Mouse (Mus musculus): ENCODE results near the gene Olfr1447. TPM values are rescaled to one million over a fixed set of nuclear protein-coding genes. Genes with fewer than 3 reads are reported as not detected.

The Olfr1447 gene
- polyA plus RNA-seq, 1 experiment = not detected

GRCm38 (mm10) chr19:12883555-12883954 is 20.0 kb downstream of the Olfr1447 start, which contains the start of gene Olfr1445:
Gene Olfr1445, plus strand, starts transcription at chr19:12883855.
- Histone ChIP-seq H3K27me3 (ENCODE audit: control insufficient read depth, insufficient read depth, insufficient read length) (no peaks in the 10 kb centered on the region), H3K79me3 (ENCODE audit: low read depth) (no peaks in the 10 kb centered on the region), H3K36me3 (ENCODE audit: control insufficient read depth, insufficient read depth) (no peaks in the 10 kb centered on the region), H3K4me3 (ENCODE audit: insufficient read depth, poor library complexity, severe bottlenecking) (no peak within 1 kb of the TSS), H3ac (ENCODE audit: control insufficient read depth, insufficient read length, low read depth) (no peak within 1 kb of the TSS), H3K79me2 (ENCODE audit: control insufficient read depth, insufficient read depth) (no peaks in the 10 kb centered on the region)
- TF ChIP-seq FOSL1 (IDR thresholded peaks at IDR 0.05; ENCODE audit: insufficient read depth, low read length, poor library complexity, severe bottlenecking) = no peak
- TF ChIP-seq MYOG (IDR thresholded peaks at IDR 0.05; ENCODE audit: control insufficient read depth, extremely low read depth, insufficient read length) = no peak
- no peak for TF ChIP-seq CEBPB (IDR thresholded peaks at IDR 0.05; ENCODE audit: low read depth)
- TF ChIP-seq MAX (IDR thresholded peaks at IDR 0.05) = no peak
- TF ChIP-seq CTCF (IDR thresholded peaks at IDR 0.05; ENCODE audit: control insufficient read depth, insufficient read depth, insufficient read length) = no peak
- no peak for TF ChIP-seq USF1 (IDR thresholded peaks at IDR 0.05; ENCODE audit: low read depth)
- no peak for TF ChIP-seq MYOD1 (IDR thresholded peaks at IDR 0.05; ENCODE audit: control insufficient read depth, insufficient read length, low read depth)

GRCm38 (mm10) chr19:12856983-12857382 is 46.6 kb downstream of the Olfr1447 start, which contains the start of gene Olfr1444:
Gene Olfr1444, plus strand, starts transcription at chr19:12857283.
- no peak within 1 kb of the TSS for H3ac ChIP-seq (ENCODE audit: control insufficient read depth, insufficient read length, low read depth)
- TF ChIP-seq MAX (IDR thresholded peaks at IDR 0.05) (no peak), FOSL1 (IDR thresholded peaks at IDR 0.05; ENCODE audit: insufficient read depth, low read length, poor library complexity, severe bottlenecking) (no peak), CTCF (IDR thresholded peaks at IDR 0.05; ENCODE audit: control insufficient read depth, insufficient read depth, insufficient read length) (no peak), USF1 (IDR thresholded peaks at IDR 0.05; ENCODE audit: low read depth) (no peak), CEBPB (IDR thresholded peaks at IDR 0.05; ENCODE audit: low read depth) (no peak), MYOG (IDR thresholded peaks at IDR 0.05; ENCODE audit: control insufficient read depth, extremely low read depth, insufficient read length) (no peak), MYOD1 (IDR thresholded peaks at IDR 0.05; ENCODE audit: control insufficient read depth, insufficient read length, low read depth) (no peak)
- no peaks in the 10 kb centered on the region for H3K79me2 ChIP-seq (ENCODE audit: control insufficient read depth, insufficient read depth)
- no peaks in the 10 kb centered on the region for H3K27me3 ChIP-seq (ENCODE audit: control insufficient read depth, insufficient read depth, insufficient read length)
- no peaks in the 10 kb centered on the region for H3K36me3 ChIP-seq (ENCODE audit: control insufficient read depth, insufficient read depth)
- no peaks in the 10 kb centered on the region for H3K79me3 ChIP-seq (ENCODE audit: low read depth)
- H3K4me3 ChIP-seq (ENCODE audit: insufficient read depth, poor library complexity, severe bottlenecking) = no peak within 1 kb of the TSS

Other genes starting within 250 kb of the Olfr1447 start
- gene Olfr1442, start 233.3 kb downstream of the Olfr1447 start, polyA plus RNA-seq (2012; fragmentation: generic; extraction: Trizol) = not detected
- not detected for gene Olfr1443, start 225.6 kb downstream of the Olfr1447 start, polyA plus RNA-seq (2012; fragmentation: generic; extraction: Trizol)
- gene Keg1, start 208.0 kb downstream of the Olfr1447 start, polyA plus RNA-seq (2012; fragmentation: generic; extraction: Trizol) = not detected
- gene Cntf, start 138.1 kb downstream of the Olfr1447 start, polyA plus RNA-seq (2012; fragmentation: generic; extraction: Trizol) = 1.4 TPM
- 25.0 TPM for gene Zfp91, start 107.6 kb downstream of the Olfr1447 start, polyA plus RNA-seq (2012; fragmentation: generic; extraction: Trizol)
- 0.11 TPM for gene Lpxn, start 107.5 kb downstream of the Olfr1447 start, polyA plus RNA-seq (2012; fragmentation: generic; extraction: Trizol)
- not detected for gene Gm5244, start 57.1 kb downstream of the Olfr1447 start, polyA plus RNA-seq (2012; fragmentation: generic; extraction: Trizol)
- not detected for gene Olfr1444, start 46.5 kb downstream of the Olfr1447 start, polyA plus RNA-seq (2012; fragmentation: generic; extraction: Trizol)
- gene Olfr1445, start 19.9 kb downstream of the Olfr1447 start, polyA plus RNA-seq (2012; fragmentation: generic; extraction: Trizol) = not detected
- gene Olfr1446, start 10.2 kb downstream of the Olfr1447 start, polyA plus RNA-seq (2012; fragmentation: generic; extraction: Trizol) = not detected
- not detected for gene Olfr1448, start 20.7 kb upstream of the Olfr1447 start, polyA plus RNA-seq (2012; fragmentation: generic; extraction: Trizol)
- not detected for gene Olfr1449, start 27.1 kb upstream of the Olfr1447 start, polyA plus RNA-seq (2012; fragmentation: generic; extraction: Trizol)
- not detected for gene Olfr1450, start 46.5 kb upstream of the Olfr1447 start, polyA plus RNA-seq (2012; fragmentation: generic; extraction: Trizol)
- not detected for gene Olfr1451, start 91.3 kb upstream of the Olfr1447 start, polyA plus RNA-seq (2012; fragmentation: generic; extraction: Trizol)
- not detected for gene Olfr1453, start 124.6 kb upstream of the Olfr1447 start, polyA plus RNA-seq (2012; fragmentation: generic; extraction: Trizol)
- gene Olfr1454, start 156.9 kb upstream of the Olfr1447 start, polyA plus RNA-seq (2012; fragmentation: generic; extraction: Trizol) = not detected
- not detected for gene Olfr1457, start 194.1 kb upstream of the Olfr1447 start, polyA plus RNA-seq (2012; fragmentation: generic; extraction: Trizol)
- not detected for gene Olfr1458, start 203.0 kb upstream of the Olfr1447 start, polyA plus RNA-seq (2012; fragmentation: generic; extraction: Trizol)
- gene Olfr1459, start 245.8 kb upstream of the Olfr1447 start, polyA plus RNA-seq (2012; fragmentation: generic; extraction: Trizol) = 0.01 TPM

All from C2C12 (cell line).